Mouse (Mus musculus): ENCODE results near the gene Tgfbr2.

- TF ChIP-seq UBTF (IDR thresholded peaks at IDR 0.05; ENCODE audit: low read depth, low read length) (no peak), KAT2A (IDR thresholded peaks at IDR 0.05; ENCODE audit: insufficient replicate concordance, low read length) (no peak), RCOR1 (conservative IDR thresholded peaks at IDR 0.05; ENCODE audit: low read depth, low read length) (no peak), GABPA (IDR thresholded peaks at IDR 0.05; ENCODE audit: insufficient replicate concordance, low read depth, low read length) (no peak), ZC3H11A (IDR thresholded peaks at IDR 0.05; ENCODE audit: low read depth, low read length) (no peak), CTCF (conservative IDR thresholded peaks at IDR 0.05 in 1 of 2, IDR thresholded peaks at IDR 0.05 in 1 of 2; ENCODE audit: low read depth in 2 of 2, low read length in 2 of 2) (no peak)
Measured at GRCm38 (mm10) chr9:116178151-116178550, 3.0 kb upstream of the Tgfbr2 start.

All from CH12.LX (cell line).